ENCODE assay signal across 13 mouse cellular contexts in genomic region chr8:61208719-61209118, GRCm38 (mm10).
"Had no signal": no experiment of that assay in that cellular context is flagged by ENCODE, and none has a peak within 500 bp of the region (broad histone marks: within the 10 kb centered on the region; RNA-seq: fewer than 3 reads in every experiment).

No protein-coding gene starts in this region.

- DNase-seq: kidney, adult 2 months; kidney, postnatal 25 days; layer of hippocampus, adult 9-11 months; liver, embryonic 13.5 days; lung, adult 2 months; lung, postnatal 14 days; lung, postnatal 4 days; thymus, adult 2 months; thymus, postnatal 14 days; thymus, postnatal 4 days had no signal

- H3K27me3 ChIP-seq: liver, embryonic 13.5 days; midbrain, embryonic 12.5 days had no signal

- H3K36me3 ChIP-seq: liver, embryonic 13.5 days; midbrain, embryonic 12.5 days had no signal

- H3K4me3 ChIP-seq: layer of hippocampus, adult 2 months; liver, embryonic 13.5 days; midbrain, embryonic 12.5 days had no signal

- H3K27ac ChIP-seq: kidney, postnatal 0 days; layer of hippocampus, adult 2 months; liver, embryonic 13.5 days; midbrain, embryonic 12.5 days had no signal

- H3K9me3 ChIP-seq: liver, embryonic 13.5 days; midbrain, embryonic 12.5 days had no signal

- H3K4me1 ChIP-seq: liver, embryonic 13.5 days; midbrain, embryonic 12.5 days had no signal
